Mouse (Mus musculus) ES-E14 (cell line): ENCODE results near the gene Cdk5rap1.

ENCODE experiments used
- CHD2 ChIP-seq: IDR thresholded peaks from 2 replicates; pipeline ENCODE4 v1.6.1; 2014; ENCODE audit warnings: mild to moderate bottlenecking, low read depth, low read length, inconsistent platforms
- HCFC1 ChIP-seq: IDR thresholded peaks from 2 replicates; pipeline ENCODE4 v1.6.1; 2012; ENCODE audit warnings: low read length, inconsistent platforms, borderline replicate concordance; ENCODE audit not compliant: insufficient read depth
- MAFK ChIP-seq: IDR thresholded peaks from 2 replicates; pipeline ENCODE4 v1.6.1; 2014; ENCODE audit warnings: mild to moderate bottlenecking, low read depth, low read length, inconsistent platforms; ENCODE audit not compliant: insufficient read depth

DNA sequence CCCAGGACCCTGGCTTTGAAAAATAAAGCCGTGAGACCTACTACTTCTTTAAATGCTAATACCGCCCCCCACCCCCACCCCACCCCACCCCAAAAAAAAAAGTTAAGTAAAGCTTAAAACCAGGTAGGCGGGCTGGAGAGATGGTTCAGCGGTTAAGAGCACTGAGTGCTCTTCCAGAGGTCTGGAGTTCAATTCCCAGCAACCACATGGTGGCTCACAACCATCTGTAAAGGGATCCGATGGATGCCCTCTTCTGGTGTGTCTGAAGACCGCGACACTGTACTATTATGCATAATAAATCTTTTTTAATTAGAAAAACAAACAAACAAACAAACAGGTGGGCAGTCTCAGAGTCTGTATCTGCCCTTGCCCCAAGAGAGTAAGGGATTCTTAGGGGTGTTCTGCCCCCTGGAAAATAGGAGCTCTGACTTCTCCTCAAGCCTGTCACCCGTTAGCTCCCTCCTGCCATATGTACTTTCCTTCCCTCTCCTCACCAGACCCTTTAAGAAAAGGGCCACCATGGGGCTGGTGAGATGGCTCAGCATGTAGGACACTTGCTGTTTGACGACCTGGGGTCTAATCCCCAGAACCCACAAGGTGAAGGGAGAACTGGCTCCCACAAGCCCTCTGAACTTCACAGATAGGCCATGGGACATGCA, at the start of gene Cdk5rap1:
- TF ChIP-seq CHD2 (no peak), MAFK (no peak), HCFC1 (no peak)
